ENCODE assay signal across 8 mouse cellular contexts in genomic region chr6:65041932-65042331, GRCm38 (mm10). TPM values are rescaled to one million over a fixed set of nuclear protein-coding genes. Genes with fewer than 3 reads are reported as not detected.
DNase-seq lines count a peak whose midpoint lies in the region; ATAC-seq lines count a peak whose summit lies in the region.

No protein-coding gene starts in this region.

- H3K4me3 ChIP-seq in lung, embryonic 15.5 days: peak overlapping the region; percentile 89
- H3K4me3 ChIP-seq in intestine, embryonic 16.5 days (ENCODE audit: low read length): peak overlapping the region; percentile 83
- H3K4me3 ChIP-seq in neural tube, embryonic 15.5 days (replicated peaks): peak overlapping the region; percentile 86

- 31% methylated on average over 10 of the region's 10 CpGs for WGBS in lung, embryonic 15.5 days
- WGBS in intestine, embryonic 16.5 days: 31% methylated on average over 10 of the region's 10 CpGs
- WGBS in neural tube, embryonic 15.5 days: 28% methylated on average over 10 of the region's 10 CpGs

- H3K27me3 ChIP-seq in lung, embryonic 15.5 days: no peaks in the 10 kb centered on the region
- H3K27me3 ChIP-seq in intestine, embryonic 16.5 days (replicated peaks; ENCODE audit: control insufficient read depth, insufficient read depth, low read length): no peaks in the 10 kb centered on the region
- H3K27me3 ChIP-seq in neural tube, embryonic 15.5 days (replicated peaks): no peaks in the 10 kb centered on the region

- no peak overlapping the region for H3K27ac ChIP-seq in lung, embryonic 15.5 days
- H3K27ac ChIP-seq in intestine, embryonic 16.5 days (ENCODE audit: low read length): no peak overlapping the region
- peak overlapping the region; percentile 97 for H3K27ac ChIP-seq in neural tube, embryonic 15.5 days (replicated peaks)

- peaks cover 25% of the 10 kb centered on the region for H3K36me3 ChIP-seq in lung, embryonic 15.5 days
- 0 out of 2 replicates have a peak, but pooled peaks cover 6% of the 10 kb centered on the region for H3K36me3 ChIP-seq in intestine, embryonic 16.5 days (ENCODE audit: control insufficient read depth, insufficient read depth, low read length)
- peaks cover 23% of the 10 kb centered on the region for H3K36me3 ChIP-seq in neural tube, embryonic 15.5 days

- no peak for ATAC-seq in CD4-positive, CD25-positive, alpha-beta regulatory T cell, adult 4 months
- ATAC-seq in lung, embryonic 15.5 days (ENCODE audit: borderline replicate concordance, extremely low read depth, low FRiP score, low TSS enrichment): no peak
- peak; percentile 47 for ATAC-seq in intestine, embryonic 16.5 days
- ATAC-seq in neural tube, embryonic 15.5 days (ENCODE audit: low FRiP score): peak; percentile 60

- H3K9me3 ChIP-seq in lung, embryonic 15.5 days: no peaks in the 10 kb centered on the region
- H3K9me3 ChIP-seq in intestine, embryonic 16.5 days (ENCODE audit: control insufficient read depth, low read length): no peaks in the 10 kb centered on the region
- H3K9me3 ChIP-seq in neural tube, embryonic 15.5 days (replicated peaks): no peaks in the 10 kb centered on the region

- peaks cover 9% of the 10 kb centered on the region for H3K4me1 ChIP-seq in lung, embryonic 15.5 days
- peaks cover 6% of the 10 kb centered on the region; the same call in 1 of the 2 replicates for H3K4me1 ChIP-seq in intestine, embryonic 16.5 days (ENCODE audit: control insufficient read depth, insufficient read depth, low read length)
- H3K4me1 ChIP-seq in neural tube, embryonic 15.5 days: peaks cover 15% of the 10 kb centered on the region

- DNase-seq in CD4-positive, CD25-positive, alpha-beta regulatory T cell, adult 2 months (ENCODE audit: low read depth, low spot score): peak; percentile 22
- DNase-seq in lung, postnatal 4 days: no peak
- no peak for DNase-seq in adrenal gland, adult 18-20 months (ENCODE audit: low spot score in 2 of 2)
- no peak for DNase-seq in thymus, postnatal 25 days

- H3K9ac ChIP-seq in lung, embryonic 15.5 days: peak overlapping the region; percentile 98; the same call in 1 of the 2 replicates
- H3K9ac ChIP-seq in intestine, embryonic 16.5 days (ENCODE audit: low read depth, low read length): no peak overlapping the region
- peak overlapping the region; percentile 94 for H3K9ac ChIP-seq in neural tube, embryonic 15.5 days (replicated peaks)

- peak overlapping the region; percentile 73 for H3K4me2 ChIP-seq in lung, embryonic 15.5 days
- peak overlapping the region; percentile 34 for H3K4me2 ChIP-seq in intestine, embryonic 16.5 days (ENCODE audit: low read depth, low read length)
- peak overlapping the region; percentile 71 for H3K4me2 ChIP-seq in neural tube, embryonic 15.5 days

RNA-seq across cellular contexts. Expression of gene Smarcad1, which starts 0.5 kb away (rescaled TPM):
- 10 to 100 TPM; 34.5 to 43.8 TPM for polyA plus RNA-seq in CD4-positive, CD25-positive, alpha-beta regulatory T cell, adult 4 months (2017; shearing (Covaris generic))
- 70.8 and 75.4 TPM in 2 replicates for polyA plus RNA-seq in lung, embryonic 15.5 days (2015; fragmentation: Nextera tagmentation; extraction: Ambion mirVana)
- polyA plus RNA-seq in intestine, embryonic 16.5 days (2015; fragmentation: Nextera tagmentation; extraction: Ambion mirVana): 31.5 and 41.7 TPM in 2 replicates
- 46.2 and 48.2 TPM in 2 replicates for polyA plus RNA-seq in neural tube, embryonic 15.5 days (2015; fragmentation: Nextera tagmentation; extraction: Ambion mirVana)
- total RNA-seq in adrenal gland, adult 18-20 months (2021): 10 to 100 TPM; 27.1 to 27.9 TPM

Comparison
In these comparisons a context has a peak if more than half of its experiments do, and no peak if none do; other contexts are left out.
1. ATAC-seq: peak in intestine, embryonic 16.5 days (single experiment) and neural tube, embryonic 15.5 days (single experiment); none in CD4-positive, CD25-positive, alpha-beta regulatory T cell, adult 4 months (single experiment) and lung, embryonic 15.5 days (single experiment).
2. Peak in every context shown above with its lines, with median percentiles within 50 percentile points of each other: H3K4me2 ChIP-seq and H3K4me3 ChIP-seq.